Mouse (Mus musculus) lung, embryonic 16.5 days (tissue): ENCODE results near the gene Tie1. TPM values are rescaled to one million over a fixed set of nuclear protein-coding genes. Genes with fewer than 3 reads are reported as not detected.

Experiments
- ATAC-seq: fragments of 200-750 bp; cut with Nextera tagmentation; 2 replicates; pipeline ENCODE4 v1.8.0; 2017; ENCODE audit warnings: low read depth, mild to moderate bottlenecking, moderate library complexity
- H3K27ac ChIP-seq: fragments of 300-500 bp; sonication (generic); 2 replicates; pipeline ENCODE4 v1.5.1; 2014; ENCODE audit warnings: mild to moderate bottlenecking, control low read depth, low read length
- H3K27me3 ChIP-seq: fragments of 300-500 bp; sonication (generic); 2 replicates; pipeline ENCODE4 v1.6.1; 2014; ENCODE audit warnings: low read depth, low read length, mixed read lengths; ENCODE audit not compliant: control insufficient read depth, insufficient read depth
- H3K36me3 ChIP-seq: fragments of 300-500 bp; sonication (generic); 2 replicates; pipeline ENCODE4 v1.6.1; 2014; ENCODE audit warnings: low read length; ENCODE audit not compliant: control insufficient read depth, insufficient read depth
- H3K4me1 ChIP-seq: fragments of 300-500 bp; sonication (generic); replicated peaks from 2 replicates; pipeline ENCODE4 v1.6.1; 2014; ENCODE audit warnings: low read length, mixed read lengths; ENCODE audit not compliant: control insufficient read depth, insufficient read depth
- H3K4me2 ChIP-seq: fragments of 300-500 bp; sonication (generic); 2 replicates; pipeline ENCODE4 v1.6.1; 2014; ENCODE audit warnings: low read depth, low read length, control low read depth
- H3K4me3 ChIP-seq: fragments of 300-500 bp; sonication (generic); 2 replicates; pipeline ENCODE4 v1.5.1; 2014; ENCODE audit warnings: mild to moderate bottlenecking, low read length, control low read depth
- H3K9ac ChIP-seq: fragments of 300-500 bp; sonication (generic); 2 replicates; pipeline ENCODE4 v1.6.1; 2014; ENCODE audit warnings: low read length, control low read depth
- H3K9me3 ChIP-seq: fragments of 300-500 bp; sonication (generic); 2 replicates; pipeline ENCODE4 v1.6.1; 2016; ENCODE audit warnings: low read length; ENCODE audit not compliant: control insufficient read depth
- WGBS: fragments of 180-500 bp; shearing (Covaris S2); extraction: QIAGEN DNeasy Blood & Tissue Kit; methylation state at CpG from one replicate; pipeline ENCODE4 v1.1.7; 2014; 5-methylcytosine and 5-hydroxymethylcytosine counted together
- polyA plus RNA-seq: library from polyadenylated mRNA; unstranded; fragments of >200 nt; fragmentation: Nextera tagmentation; extraction: Ambion mirVana; gene quantifications from 2 replicates; pipeline ENCODE4 v1.2.1, GENCODE M21; 2015

Tie1 gene
- polyA plus RNA-seq, 1 experiment from 2014 or later: 102 TPM

DNA sequence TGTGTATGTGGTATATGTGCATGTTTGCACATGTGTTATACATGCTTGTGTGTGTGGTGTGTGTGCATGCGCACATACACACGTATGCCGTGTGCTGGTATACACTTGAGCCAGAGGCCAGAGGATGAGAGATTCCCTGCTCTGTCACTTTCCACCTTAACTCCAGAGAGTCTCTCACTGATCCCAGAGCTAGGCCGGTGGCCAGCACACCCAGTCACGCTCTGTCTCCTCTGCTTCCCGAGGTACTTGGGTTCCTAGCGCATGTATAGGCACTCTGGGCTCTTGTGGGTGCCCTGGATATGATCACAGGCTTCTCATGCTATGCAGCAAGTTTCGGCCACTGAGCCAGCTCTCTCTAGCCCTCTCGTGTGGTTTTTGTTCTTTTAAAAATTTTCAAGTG is 10.9 kb upstream of the Tie1 start:
- no peaks in the 10 kb centered on the region for H3K27me3 ChIP-seq
- no peak overlapping the region for H3K4me3 ChIP-seq
- H3K36me3 ChIP-seq: no peaks in the 10 kb centered on the region
- H3K9ac ChIP-seq: no peak overlapping the region
- WGBS: 60% methylated on average over 9 of the region's 9 CpGs
- no peak overlapping the region for H3K4me2 ChIP-seq
- H3K4me1 ChIP-seq: no peaks in the 10 kb centered on the region
- H3K27ac ChIP-seq: no peak overlapping the region
- ATAC-seq: no peak
- H3K9me3 ChIP-seq: no peaks in the 10 kb centered on the region

GRCm38 (mm10) chr4:118500171-118500724 is 10.4 kb upstream of the Tie1 start:
- Histone ChIP-seq H3K4me3 (no peak overlapping the region), H3K9me3 (no peaks in the 10 kb centered on the region), H3K9ac (no peak overlapping the region), H3K4me1 (no peaks in the 10 kb centered on the region), H3K36me3 (no peaks in the 10 kb centered on the region), H3K27ac (no peak overlapping the region), H3K27me3 (no peaks in the 10 kb centered on the region), H3K4me2 (no peak overlapping the region)
- ATAC-seq: no peak
- 35% methylated on average over 6 of the region's 6 CpGs for WGBS

DNA sequence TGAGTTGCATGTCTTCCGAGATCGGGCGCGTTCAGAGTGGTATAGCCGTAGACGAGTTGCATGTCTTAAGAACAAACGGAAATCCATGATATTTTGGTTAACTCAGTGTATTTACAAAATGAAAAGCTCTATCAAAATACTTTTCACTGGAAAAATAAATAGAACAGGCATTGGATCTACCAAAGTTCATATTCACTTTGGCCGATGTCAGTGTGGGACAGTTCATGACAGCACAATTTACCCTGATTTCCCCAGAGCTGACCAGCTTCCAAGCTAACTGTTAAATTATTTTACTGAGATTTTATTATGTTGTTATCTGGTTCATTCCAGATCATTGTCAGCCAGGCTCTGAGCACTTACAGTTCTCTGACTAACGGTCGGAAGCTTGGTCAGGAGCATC is 600 bp upstream of the Tie1 start:
- Histone ChIP-seq H3K4me3 (no peak overlapping the region), H3K36me3 (no peaks in the 10 kb centered on the region), H3K9ac (no peak overlapping the region), H3K9me3 (no peaks in the 10 kb centered on the region), H3K4me2 (no peak overlapping the region), H3K27me3 (no peaks in the 10 kb centered on the region), H3K27ac (no peak overlapping the region), H3K4me1 (no peaks in the 10 kb centered on the region)
- no peak for ATAC-seq
- WGBS: 72% methylated on average over 10 of the region's 10 CpGs

DNA sequence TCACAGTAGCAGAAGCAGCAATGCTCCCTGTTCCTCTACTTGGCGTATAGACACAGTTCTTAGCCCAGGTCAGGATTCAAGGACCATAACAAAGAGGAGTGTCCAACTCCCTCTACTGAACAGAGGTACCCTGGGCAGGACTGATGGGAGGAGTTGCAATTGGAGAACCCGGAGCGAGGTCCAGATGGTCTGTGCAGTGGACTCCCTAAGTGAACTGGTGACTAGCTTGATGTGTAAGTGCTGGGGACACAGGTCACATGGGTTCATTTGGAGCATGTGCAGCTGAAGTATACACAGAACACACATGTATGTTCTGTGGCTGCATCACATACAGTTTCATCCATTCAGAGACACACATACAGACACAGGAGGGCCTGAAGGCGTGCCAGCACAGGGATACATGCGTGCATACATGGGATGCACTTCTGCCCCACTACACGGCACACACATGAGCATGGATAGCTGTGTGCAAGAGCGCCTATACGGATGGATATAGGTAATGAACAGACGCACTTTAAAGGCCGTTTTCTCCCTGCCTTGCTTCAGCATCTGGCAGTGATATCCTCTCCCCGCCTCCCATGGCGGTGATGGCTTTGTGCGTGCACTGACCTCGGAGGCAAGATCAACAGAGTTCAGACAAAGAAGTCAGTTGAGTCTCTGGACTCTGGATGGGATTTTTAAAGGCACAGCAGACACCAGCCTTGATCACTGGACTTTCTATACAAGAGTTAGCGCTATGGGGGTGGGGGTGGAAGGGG is 12.9 kb downstream of the Tie1 start:
- H3K9ac ChIP-seq: no peak overlapping the region
- no peaks in the 10 kb centered on the region for H3K27me3 ChIP-seq
- WGBS: 58% methylated on average over 15 of the region's 15 CpGs
- H3K4me1 ChIP-seq: no peaks in the 10 kb centered on the region
- ATAC-seq: no peak
- H3K4me3 ChIP-seq: no peak overlapping the region
- H3K36me3 ChIP-seq: no peaks in the 10 kb centered on the region
- H3K9me3 ChIP-seq: no peaks in the 10 kb centered on the region
- H3K4me2 ChIP-seq: no peak overlapping the region
- no peak overlapping the region for H3K27ac ChIP-seq

GRCm38 (mm10) chr4:118472687-118473086 is 17.2 kb downstream of the Tie1 start:
- H3K4me2 ChIP-seq: no peak overlapping the region
- no peaks in the 10 kb centered on the region for H3K9me3 ChIP-seq
- H3K9ac ChIP-seq: no peak overlapping the region
- no peak overlapping the region for H3K4me3 ChIP-seq
- no peaks in the 10 kb centered on the region for H3K4me1 ChIP-seq
- no peak for ATAC-seq
- no peak overlapping the region for H3K27ac ChIP-seq
- 87% methylated on average over 11 of the region's 11 CpGs for WGBS
- no peaks in the 10 kb centered on the region for H3K36me3 ChIP-seq
- no peaks in the 10 kb centered on the region for H3K27me3 ChIP-seq

- Histone ChIP-seq H3K9ac (no peak overlapping the region), H3K36me3 (no peaks in the 10 kb centered on the region), H3K27ac (no peak overlapping the region), H3K9me3 (no peaks in the 10 kb centered on the region), H3K4me2 (no peak overlapping the region), H3K27me3 (no peaks in the 10 kb centered on the region), H3K4me1 (no peaks in the 10 kb centered on the region), H3K4me3 (no peak overlapping the region)
- no peak for ATAC-seq
- WGBS: 81% methylated on average over 6 of the region's 6 CpGs
Observed at GRCm38 (mm10) chr4:118471281-118471680, 18.6 kb downstream of the Tie1 start.

DNA sequence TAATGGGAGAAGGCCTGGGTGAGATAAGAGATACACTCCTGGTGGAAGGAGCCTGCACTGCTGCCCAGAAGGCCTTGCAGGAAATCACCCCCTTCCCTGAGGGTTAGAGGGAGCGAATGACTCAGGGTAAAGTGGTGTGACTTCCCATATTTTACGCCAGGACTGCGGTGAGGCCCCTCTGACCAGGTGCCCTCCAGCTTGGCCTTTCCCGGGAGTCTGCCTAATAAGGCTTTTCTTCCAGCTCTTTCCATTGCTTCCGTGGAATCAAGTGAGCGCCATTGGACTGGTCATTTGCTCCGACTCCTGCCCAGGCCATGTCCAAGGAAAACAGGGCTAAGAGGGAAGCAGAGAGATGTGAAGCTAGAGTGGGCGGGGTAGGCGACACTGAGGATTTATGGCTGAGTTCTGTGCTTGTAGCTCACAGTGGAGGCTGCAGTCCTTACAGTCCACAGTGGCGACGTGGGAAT is 24.1 kb downstream of the Tie1 start:
- H3K27me3 ChIP-seq: no peaks in the 10 kb centered on the region
- ATAC-seq: no peak
- H3K4me1 ChIP-seq: no peaks in the 10 kb centered on the region
- no peak overlapping the region for H3K9ac ChIP-seq
- WGBS: 36% methylated on average over 11 of the region's 11 CpGs
- no peak overlapping the region for H3K4me3 ChIP-seq
- H3K4me2 ChIP-seq: no peak overlapping the region
- no peaks in the 10 kb centered on the region for H3K36me3 ChIP-seq
- no peak overlapping the region for H3K27ac ChIP-seq
- no peaks in the 10 kb centered on the region for H3K9me3 ChIP-seq

DNA sequence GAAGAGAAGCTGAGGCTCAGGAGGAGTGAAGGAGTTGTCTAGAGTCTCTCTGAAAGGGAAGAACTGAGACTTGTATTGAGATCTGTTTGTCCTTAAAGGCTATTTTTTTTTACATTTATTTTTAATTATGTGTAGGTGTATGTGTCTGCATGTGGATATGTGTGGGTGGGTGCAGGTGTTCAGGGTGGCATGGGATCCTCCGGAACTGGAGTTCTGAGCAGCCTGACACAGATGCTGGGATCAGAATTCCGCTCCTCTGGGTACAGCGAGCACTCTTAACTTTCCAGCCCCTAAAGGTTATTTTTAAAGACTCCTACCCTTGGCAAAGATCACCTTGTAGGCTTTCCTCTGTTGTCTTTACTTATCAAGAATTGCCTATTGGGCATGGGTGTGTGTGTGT is 24.9 kb downstream of the Tie1 start:
- Histone ChIP-seq H3K4me3 (no peak overlapping the region), H3K27ac (no peak overlapping the region), H3K9me3 (no peaks in the 10 kb centered on the region), H3K36me3 (no peaks in the 10 kb centered on the region), H3K4me2 (no peak overlapping the region), H3K27me3 (no peaks in the 10 kb centered on the region), H3K9ac (no peak overlapping the region), H3K4me1 (no peaks in the 10 kb centered on the region)
- 82% methylated on average over 3 of the region's 3 CpGs for WGBS
- no peak for ATAC-seq

DNA sequence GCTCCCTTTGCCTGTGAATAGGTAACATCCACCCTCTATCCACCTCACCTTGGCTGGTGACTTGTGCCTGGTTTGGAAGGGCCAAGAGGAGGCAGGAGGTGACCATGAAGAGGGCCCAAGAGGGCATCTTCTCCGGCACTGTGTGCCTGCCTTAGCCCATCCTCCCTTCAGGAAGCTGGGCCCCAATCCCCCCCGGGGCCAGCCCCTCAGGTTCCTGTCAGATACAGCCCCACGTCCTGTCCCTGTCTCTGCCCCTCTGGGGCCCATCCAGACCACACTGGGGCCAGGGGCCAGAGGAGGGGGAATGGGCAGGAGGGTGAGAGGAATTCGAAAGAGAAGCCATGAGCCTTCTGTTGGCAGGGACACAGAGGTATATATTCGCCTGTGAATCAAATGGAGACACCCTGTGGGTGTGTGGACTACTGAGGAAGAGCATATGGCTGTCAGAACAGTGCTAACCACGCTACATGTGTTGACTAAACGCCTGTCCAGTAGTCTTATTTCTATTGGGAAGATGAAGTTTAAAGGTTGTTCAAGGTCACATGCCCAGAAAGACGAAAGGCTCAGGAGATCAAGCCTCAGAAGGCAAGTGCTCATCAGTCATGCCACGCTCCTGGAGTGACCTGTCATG is 32.4 kb downstream of the Tie1 start, which contains the start of gene Mpl:
Gene Mpl, minus strand, starts transcription at position 169 of the 631 bp plus-strand sequence.
- Histone ChIP-seq H3K27me3 (no peaks in the 10 kb centered on the region), H3K9me3 (no peaks in the 10 kb centered on the region), H3K4me3 (no peak within 1 kb of the TSS), H3K4me2 (no peak within 1 kb of the TSS), H3K9ac (no peak within 1 kb of the TSS), H3K36me3 (no peaks in the 10 kb centered on the region), H3K27ac (no peak within 1 kb of the TSS), H3K4me1 (no peaks in the 10 kb centered on the region)
- no peak for ATAC-seq
- WGBS: 43% methylated on average over 9 of the region's 9 CpGs
